Mouse (Mus musculus): ENCODE results near the gene Nkain4. TPM values are rescaled to one million over a fixed set of nuclear protein-coding genes. Genes with fewer than 3 reads are reported as not detected.
A peak's percentile ranks its signal among the peaks of the same experiment; 100 is the strongest.

Nkain4 gene
- polyA plus RNA-seq, 2 experiments, result 11.2 to 12.9 TPM

- no peak overlapping the region for H3K27ac ChIP-seq (replicated peaks; ENCODE audit: low read depth, low read length)
- peaks cover 6% of the 10 kb centered on the region; the same call in 1 of the 2 replicates for H3K27me3 ChIP-seq (ENCODE audit: control insufficient read depth, insufficient read depth, low read length)
- TF ChIP-seq POLR2A (IDR thresholded peaks at IDR 0.05; ENCODE audit: borderline replicate concordance, extremely low read depth, insufficient read depth, insufficient read length), result no peak
- no peak for ATAC-seq (ENCODE audit: low FRiP score, low read depth)
- H3K9ac ChIP-seq (ENCODE audit: low read depth, low read length, severe bottlenecking), result no peak overlapping the region; the same call in 1 of the 2 replicates
- H3K4me2 ChIP-seq (replicated peaks; ENCODE audit: low read depth, low read length, severe bottlenecking), result no peak overlapping the region; the same call in 1 of the 2 replicates
- no peak for DNase-seq (ENCODE audit: low spot score)
- no peaks in the 10 kb centered on the region for H3K9me3 ChIP-seq (ENCODE audit: control insufficient read depth, low read length)
- H3K36me3 ChIP-seq (ENCODE audit: control insufficient read depth, insufficient read depth, low read length), result no peaks in the 10 kb centered on the region
- no peak overlapping the region for H3K4me3 ChIP-seq (replicated peaks; ENCODE audit: low read length)
- WGBS, result 20% methylated on average over 9 of the region's 9 CpGs
- no peaks in the 10 kb centered on the region; the same call in 1 of the 2 replicates for H3K4me1 ChIP-seq (ENCODE audit: control insufficient read depth, insufficient read depth, low read length)
Measured at GRCm38 (mm10) chr2:180952731-180953171, 1.7 kb downstream of the Nkain4 start.

GRCm38 (mm10) chr2:180949947-180950346 lies 4.6 kb downstream of the Nkain4 start:
- no peak for ATAC-seq (ENCODE audit: low FRiP score, low read depth)
- no peak for TF ChIP-seq POLR2A (IDR thresholded peaks at IDR 0.05; ENCODE audit: borderline replicate concordance, extremely low read depth, insufficient read depth, insufficient read length)
- Histone ChIP-seq H3K9ac (ENCODE audit: low read depth, low read length, severe bottlenecking) (no peak overlapping the region), H3K4me2 (replicated peaks; ENCODE audit: low read depth, low read length, severe bottlenecking) (no peak overlapping the region), H3K9me3 (ENCODE audit: control insufficient read depth, low read length) (no peaks in the 10 kb centered on the region), H3K27me3 (ENCODE audit: control insufficient read depth, insufficient read depth, low read length) (no peaks in the 10 kb centered on the region; the same call in 1 of the 2 replicates), H3K36me3 (ENCODE audit: control insufficient read depth, insufficient read depth, low read length) (no peaks in the 10 kb centered on the region), H3K27ac (replicated peaks; ENCODE audit: low read depth, low read length) (no peak overlapping the region), H3K4me1 (ENCODE audit: control insufficient read depth, insufficient read depth, low read length) (no peaks in the 10 kb centered on the region; the same call in 1 of the 2 replicates), H3K4me3 (replicated peaks; ENCODE audit: low read length) (no peak overlapping the region)
- no peak for DNase-seq (ENCODE audit: low spot score)
- 23% methylated on average over 1 of the region's 1 CpGs for WGBS

DNA sequence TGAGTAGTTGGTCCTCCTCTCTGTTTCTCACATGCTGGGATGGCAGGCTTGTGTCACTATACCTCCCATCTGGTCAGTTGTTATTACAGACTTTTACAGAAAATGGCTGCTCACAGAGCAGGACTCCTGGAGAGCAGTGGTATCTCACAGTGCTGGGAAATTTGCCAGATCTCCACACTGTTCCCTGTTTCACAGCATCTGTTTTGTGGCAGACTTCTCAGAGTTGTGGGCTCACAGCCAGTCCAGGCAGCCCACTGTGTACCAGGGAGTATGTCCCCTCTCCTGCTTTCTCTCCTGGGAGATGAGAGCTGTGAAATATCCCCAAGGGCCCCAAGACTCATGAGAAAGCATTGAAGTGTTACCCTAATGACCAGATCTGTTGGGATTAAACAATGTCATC lies 12.6 kb downstream of the Nkain4 start:
- peak; percentile 45 for DNase-seq (ENCODE audit: low spot score)
- no peak for TF ChIP-seq POLR2A (IDR thresholded peaks at IDR 0.05; ENCODE audit: borderline replicate concordance, extremely low read depth, insufficient read depth, insufficient read length)
- no peaks in the 10 kb centered on the region for H3K4me1 ChIP-seq (ENCODE audit: control insufficient read depth, insufficient read depth, low read length)

DNA sequence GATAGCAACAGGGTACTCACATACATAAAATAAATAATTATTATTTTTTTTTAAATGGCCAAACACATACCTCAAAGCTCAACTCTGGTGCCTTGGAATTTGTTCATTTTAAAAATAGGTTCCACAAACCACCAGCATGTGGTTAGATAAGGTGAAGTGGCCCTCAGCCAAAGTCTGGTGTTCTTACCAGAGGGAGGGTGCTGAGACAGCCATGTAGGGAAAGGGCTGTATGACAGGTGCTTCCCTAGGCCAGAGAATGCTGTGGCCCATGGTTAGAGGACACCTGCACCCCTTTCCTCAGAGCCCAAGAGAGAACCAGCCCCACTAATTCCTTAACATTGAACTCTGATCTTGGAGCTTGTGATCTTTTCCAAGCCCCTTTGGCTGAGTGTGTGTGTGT lies 14.3 kb downstream of the Nkain4 start:
- no peak for TF ChIP-seq POLR2A (IDR thresholded peaks at IDR 0.05; ENCODE audit: borderline replicate concordance, extremely low read depth, insufficient read depth, insufficient read length)
- no peak overlapping the region for H3K4me3 ChIP-seq (replicated peaks; ENCODE audit: low read length)

More for the DNA sequence above, 12.6 kb downstream of the Nkain4 start:
- Histone ChIP-seq H3K9ac (ENCODE audit: low read depth, low read length, severe bottlenecking) (no peak overlapping the region), H3K27ac (replicated peaks; ENCODE audit: low read depth, low read length) (no peak overlapping the region), H3K9me3 (ENCODE audit: control insufficient read depth, low read length) (no peaks in the 10 kb centered on the region), H3K4me3 (replicated peaks; ENCODE audit: low read length) (no peak overlapping the region), H3K27me3 (ENCODE audit: control insufficient read depth, insufficient read depth, low read length) (no peaks in the 10 kb centered on the region), H3K4me2 (replicated peaks; ENCODE audit: low read depth, low read length, severe bottlenecking) (no peak overlapping the region), H3K36me3 (ENCODE audit: control insufficient read depth, insufficient read depth, low read length) (no peaks in the 10 kb centered on the region)
- no peak for ATAC-seq (ENCODE audit: low FRiP score, low read depth)

GRCm38 (mm10) chr2:180932418-180932817 lies 22.1 kb downstream of the Nkain4 start:
- Histone ChIP-seq H3K9ac (ENCODE audit: low read depth, low read length, severe bottlenecking) (no peak overlapping the region), H3K9me3 (ENCODE audit: control insufficient read depth, low read length) (no peaks in the 10 kb centered on the region), H3K27ac (replicated peaks; ENCODE audit: low read depth, low read length) (no peak overlapping the region), H3K4me2 (replicated peaks; ENCODE audit: low read depth, low read length, severe bottlenecking) (no peak overlapping the region), H3K4me3 (replicated peaks; ENCODE audit: low read length) (no peak overlapping the region), H3K27me3 (ENCODE audit: control insufficient read depth, insufficient read depth, low read length) (no peaks in the 10 kb centered on the region), H3K4me1 (ENCODE audit: control insufficient read depth, insufficient read depth, low read length) (no peaks in the 10 kb centered on the region), H3K36me3 (ENCODE audit: control insufficient read depth, insufficient read depth, low read length) (no peaks in the 10 kb centered on the region)
- 75% methylated on average over 1 of the region's 1 CpGs for WGBS
- TF ChIP-seq POLR2A (IDR thresholded peaks at IDR 0.05; ENCODE audit: borderline replicate concordance, extremely low read depth, insufficient read depth, insufficient read length), result no peak
- no peak for DNase-seq (ENCODE audit: low spot score)
- ATAC-seq (ENCODE audit: low FRiP score, low read depth), result no peak

More for the DNA sequence above, 14.3 kb downstream of the Nkain4 start:
- no peak overlapping the region for H3K4me2 ChIP-seq (replicated peaks; ENCODE audit: low read depth, low read length, severe bottlenecking)
- H3K9ac ChIP-seq (ENCODE audit: low read depth, low read length, severe bottlenecking), result no peak overlapping the region
- DNase-seq (ENCODE audit: low spot score) (no peak), ATAC-seq (ENCODE audit: low FRiP score, low read depth) (no peak)
- H3K36me3 ChIP-seq (ENCODE audit: control insufficient read depth, insufficient read depth, low read length), result no peaks in the 10 kb centered on the region
- H3K27me3 ChIP-seq (ENCODE audit: control insufficient read depth, insufficient read depth, low read length), result no peaks in the 10 kb centered on the region
- H3K4me1 ChIP-seq (ENCODE audit: control insufficient read depth, insufficient read depth, low read length), result no peaks in the 10 kb centered on the region
- no peak overlapping the region for H3K27ac ChIP-seq (replicated peaks; ENCODE audit: low read depth, low read length)
- no peaks in the 10 kb centered on the region for H3K9me3 ChIP-seq (ENCODE audit: control insufficient read depth, low read length)

DNA sequence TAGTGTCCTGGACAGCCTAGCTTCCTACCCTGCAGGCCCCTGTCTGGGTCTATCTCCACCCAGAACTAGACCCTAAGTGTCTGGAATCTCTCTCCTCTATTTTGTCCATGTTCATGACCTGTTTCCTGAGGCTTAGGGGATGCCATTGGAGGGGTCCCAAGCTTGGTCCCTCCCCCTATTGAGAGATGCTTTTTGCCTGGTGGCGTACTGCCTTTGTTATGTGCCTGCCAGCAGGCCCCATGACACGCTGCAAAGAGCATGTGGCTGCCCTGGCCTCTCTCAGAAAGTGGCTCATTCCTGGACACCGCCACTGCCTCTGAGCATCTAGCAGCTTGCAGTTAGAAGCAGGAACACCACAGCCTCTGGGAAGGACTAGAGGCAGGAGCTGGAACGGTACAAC lies 25.8 kb downstream of the Nkain4 start, which contains the start of gene Birc7:
TSS of gene Birc7 (plus strand) at position 301 of the 400 bp plus-strand sequence.
- Histone ChIP-seq H3K27me3 (ENCODE audit: control insufficient read depth, insufficient read depth, low read length) (no peaks in the 10 kb centered on the region), H3K27ac (replicated peaks; ENCODE audit: low read depth, low read length) (no peak within 1 kb of the TSS), H3K4me2 (replicated peaks; ENCODE audit: low read depth, low read length, severe bottlenecking) (no peak within 1 kb of the TSS), H3K4me3 (replicated peaks; ENCODE audit: low read length) (no peak within 1 kb of the TSS), H3K36me3 (ENCODE audit: control insufficient read depth, insufficient read depth, low read length) (no peaks in the 10 kb centered on the region), H3K4me1 (ENCODE audit: control insufficient read depth, insufficient read depth, low read length) (no peaks in the 10 kb centered on the region), H3K9me3 (ENCODE audit: control insufficient read depth, low read length) (no peaks in the 10 kb centered on the region), H3K9ac (ENCODE audit: low read depth, low read length, severe bottlenecking) (no peak within 1 kb of the TSS)
- 57% methylated on average over 4 of the region's 4 CpGs for WGBS
- no peak for TF ChIP-seq POLR2A (IDR thresholded peaks at IDR 0.05; ENCODE audit: borderline replicate concordance, extremely low read depth, insufficient read depth, insufficient read length)
- ATAC-seq (ENCODE audit: low FRiP score, low read depth) (no peak), DNase-seq (ENCODE audit: low spot score) (no peak)
